Mouse (Mus musculus) forebrain, embryonic 10.5 days (tissue): ENCODE measurements around the gene Ptpra. TPM values are rescaled to one million over a fixed set of nuclear protein-coding genes. Genes with fewer than 3 reads are reported as not detected.
"Not testable (repeated sequence)": the region's sequence is repeated elsewhere in the genome, so short reads cannot be mapped to it uniquely, and the experiment has no call there.

ENCODE experiments used
- DNase-seq: peaks from one replicate; pipeline ENCODE4 v3.0.0-alpha.2; 2017; ENCODE audit warnings: low spot score; ENCODE audit errors: extremely low spot score
- H3K27ac ChIP-seq: fragments of 300-500 bp; sonication (generic); 2 replicates; pipeline ENCODE4 v1.5.1; 2016; ENCODE audit warnings: mild to moderate bottlenecking
- H3K27me3 ChIP-seq: fragments of 300-500 bp; sonication (generic); 2 replicates; pipeline ENCODE4 v1.6.1; 2016; ENCODE audit warnings: mild to moderate bottlenecking; ENCODE audit not compliant: poor library complexity, severe bottlenecking
- H3K36me3 ChIP-seq: fragments of 300-500 bp; sonication (generic); replicated peaks from 2 replicates; pipeline ENCODE4 v1.6.1; 2016; ENCODE audit warnings: mild to moderate bottlenecking, moderate library complexity
- H3K4me1 ChIP-seq: fragments of 300-500 bp; sonication (generic); 2 replicates; pipeline ENCODE4 v1.6.1; 2016
- H3K4me3 ChIP-seq: fragments of 300-500 bp; sonication (generic); 2 replicates; pipeline ENCODE4 v1.5.1; 2016; ENCODE audit warnings: mild to moderate bottlenecking, moderate library complexity
- H3K9me3 ChIP-seq: fragments of 300-500 bp; sonication (generic); 2 replicates; pipeline ENCODE4 v1.6.1; 2016; ENCODE audit warnings: mild to moderate bottlenecking, moderate library complexity
- WGBS: fragments of 180-500 bp; shearing (Covaris S2); methylation state at CpG from one replicate; pipeline ENCODE4 v1.1.7; 2016; 5-methylcytosine and 5-hydroxymethylcytosine counted together
- polyA plus RNA-seq: library from polyadenylated mRNA; unstranded; fragments of >200 nt; fragmentation: Nextera tagmentation; extraction: Ambion mirVana; gene quantifications from 2 replicates; pipeline ENCODE4 v1.2.1, GENCODE M21; 2016

Ptpra gene
- polyA plus RNA-seq, 1 experiment from 2014 or later = 90.6 TPM

- Histone ChIP-seq H3K9me3 (peaks cover 22% of the 10 kb centered on the region; the same call in 1 of the 2 replicates), H3K27ac (no peak overlapping the region), H3K36me3 (peaks cover 30% of the 10 kb centered on the region), H3K4me1 (peaks cover 6% of the 10 kb centered on the region; the same call in 1 of the 2 replicates), H3K4me3 (no peak overlapping the region), H3K27me3 (no peaks in the 10 kb centered on the region)
- 94% methylated on average over 11 of the region's 11 CpGs for WGBS
- DNase-seq = no peak
These were observed 25.7 kb downstream of the Ptpra start for GRCm38 (mm10) chr2:130475764-130476163.

- no peak for DNase-seq
- H3K27ac ChIP-seq = no peak overlapping the region
- H3K4me3 ChIP-seq = no peak overlapping the region
- 87% methylated on average over 6 of the region's 6 CpGs for WGBS
- peaks cover 30% of the 10 kb centered on the region for H3K36me3 ChIP-seq
- peaks cover 22% of the 10 kb centered on the region; the same call in 1 of the 2 replicates for H3K9me3 ChIP-seq
- no peaks in the 10 kb centered on the region for H3K27me3 ChIP-seq
- peaks cover 6% of the 10 kb centered on the region; the same call in 1 of the 2 replicates for H3K4me1 ChIP-seq
These were observed 26.7 kb downstream of the Ptpra start for GRCm38 (mm10) chr2:130476666-130477297.

DNA sequence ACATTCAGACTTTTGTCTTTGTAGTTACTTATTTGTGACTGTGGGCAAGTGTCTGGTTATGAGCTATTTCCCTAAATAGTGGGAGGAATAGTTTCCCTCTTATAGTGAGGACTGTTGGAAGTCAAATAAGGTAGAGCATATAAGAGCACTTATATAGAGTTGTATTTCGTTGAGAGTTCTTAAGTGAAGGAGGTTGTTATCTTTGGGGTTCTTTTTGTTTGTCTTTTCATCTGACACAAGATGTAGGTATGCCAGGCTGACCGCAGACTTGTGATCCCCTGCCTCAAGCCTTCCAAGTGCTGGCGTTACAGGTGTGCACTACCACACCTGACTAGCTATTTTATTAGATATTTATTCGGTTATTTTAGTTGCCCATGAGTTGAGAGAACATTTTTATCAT lies 32.1 kb downstream of the Ptpra start:
- peaks cover 22% of the 10 kb centered on the region; the same call in 1 of the 2 replicates for H3K9me3 ChIP-seq
- 93% methylated on average over 4 of the region's 4 CpGs for WGBS
- DNase-seq = no peak
- H3K27me3 ChIP-seq = no peaks in the 10 kb centered on the region
- no peak overlapping the region for H3K27ac ChIP-seq
- H3K36me3 ChIP-seq = peaks cover 28% of the 10 kb centered on the region
- no peaks in the 10 kb centered on the region for H3K4me1 ChIP-seq
- H3K4me3 ChIP-seq = no peak overlapping the region

- Histone ChIP-seq H3K27me3 (no peaks in the 10 kb centered on the region), H3K4me1 (peaks cover 4% of the 10 kb centered on the region), H3K9me3 (peaks cover 20% of the 10 kb centered on the region; the same call in 1 of the 2 replicates), H3K36me3 (peaks cover 24% of the 10 kb centered on the region), H3K4me3 (no peak overlapping the region), H3K27ac (no peak overlapping the region)
- no peak for DNase-seq
- 91% methylated on average over 3 of the region's 3 CpGs for WGBS
These were observed 32.6 kb downstream of the Ptpra start for GRCm38 (mm10) chr2:130482700-130483099.

- peaks cover 8% of the 10 kb centered on the region; the same call in 1 of the 2 replicates for H3K9me3 ChIP-seq
- peaks cover 12% of the 10 kb centered on the region; the same call in 1 of the 2 replicates for H3K36me3 ChIP-seq
- 86% methylated on average over 1 of the region's 1 CpGs for WGBS
- H3K4me1 ChIP-seq = peaks cover 11% of the 10 kb centered on the region
- no peak overlapping the region for H3K27ac ChIP-seq
- DNase-seq = no peak
- no peak overlapping the region for H3K4me3 ChIP-seq
- no peaks in the 10 kb centered on the region for H3K27me3 ChIP-seq
These were observed 34.1 kb downstream of the Ptpra start for GRCm38 (mm10) chr2:130484206-130484605.

DNA sequence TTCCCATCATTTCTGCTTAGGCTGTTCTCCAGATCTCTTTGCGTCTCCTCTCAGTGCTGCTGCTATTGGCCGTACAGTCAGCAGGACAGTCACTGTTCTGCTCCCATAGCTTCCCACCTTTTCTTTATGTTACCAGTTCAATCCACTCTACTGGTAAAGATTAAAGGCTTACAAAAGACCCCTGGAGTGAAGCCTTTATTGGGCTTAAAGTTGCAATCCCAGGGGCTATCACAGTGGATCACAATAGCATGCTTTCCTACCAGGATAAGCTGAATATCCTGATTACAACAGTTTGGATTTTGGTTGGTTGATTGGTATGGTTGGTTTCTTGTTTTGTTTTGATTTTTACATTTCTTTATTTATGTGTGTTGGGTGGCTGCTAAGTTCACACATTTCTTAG lies 37.9 kb downstream of the Ptpra start:
- no peak overlapping the region for H3K4me3 ChIP-seq
- WGBS = 36% methylated on average over 2 of the region's 2 CpGs
- DNase-seq = no peak
- H3K27me3 ChIP-seq = no peaks in the 10 kb centered on the region
- peaks cover 9% of the 10 kb centered on the region for H3K9me3 ChIP-seq
- H3K27ac ChIP-seq = peak overlapping the region; percentile 53
- H3K36me3 ChIP-seq = peaks cover 17% of the 10 kb centered on the region
- H3K4me1 ChIP-seq = peaks cover 34% of the 10 kb centered on the region

DNA sequence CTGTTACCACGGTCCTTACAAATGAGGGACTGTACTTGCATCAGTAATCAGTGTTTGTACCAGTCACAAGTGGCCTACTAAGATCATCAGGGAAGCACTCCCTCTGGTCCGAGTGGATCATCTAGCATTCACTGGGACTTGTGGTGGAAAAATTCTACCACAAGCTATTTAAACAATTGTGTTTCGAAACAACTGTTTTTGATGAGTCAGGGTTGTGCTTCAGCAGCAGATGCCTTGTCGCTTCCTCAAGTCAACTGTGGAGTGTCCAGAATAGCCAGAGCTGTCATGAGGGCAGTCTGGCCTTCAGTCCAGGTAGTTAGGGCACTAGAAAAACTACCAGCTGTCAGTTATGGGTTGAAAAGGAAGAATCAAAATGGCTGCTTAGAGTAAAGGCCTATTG lies 38.5 kb downstream of the Ptpra start:
- H3K4me3 ChIP-seq = no peak overlapping the region
- DNase-seq = no peak
- peaks cover 12% of the 10 kb centered on the region for H3K9me3 ChIP-seq
- peaks cover 20% of the 10 kb centered on the region for H3K36me3 ChIP-seq
- H3K27ac ChIP-seq = 0 out of 2 replicates have a peak overlapping the region, but pooled peaks have one; percentile 53
- WGBS = 88% methylated on average over 4 of the region's 4 CpGs
- peaks cover 34% of the 10 kb centered on the region for H3K4me1 ChIP-seq
- no peaks in the 10 kb centered on the region for H3K27me3 ChIP-seq

DNA sequence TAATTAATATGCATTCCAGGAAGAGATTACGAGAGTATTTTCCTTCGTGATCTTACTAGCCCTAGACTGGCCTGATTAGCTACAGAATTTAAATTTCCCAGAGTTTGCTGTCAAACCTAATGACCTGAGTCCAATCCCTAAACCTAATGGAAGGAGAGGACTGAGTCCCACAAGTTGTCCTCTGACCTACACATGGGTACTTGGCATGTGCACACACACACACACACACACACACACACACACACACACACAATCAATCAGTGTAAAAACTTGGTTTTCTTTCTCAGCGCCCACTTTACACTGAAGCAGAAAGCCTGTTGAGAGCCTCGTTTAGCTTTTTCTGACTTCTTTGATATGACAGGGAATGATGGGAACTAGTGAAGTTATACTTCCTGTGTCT lies 41.1 kb downstream of the Ptpra start:
- H3K36me3 ChIP-seq = peaks cover 19% of the 10 kb centered on the region
- peaks cover 44% of the 10 kb centered on the region for H3K4me1 ChIP-seq
- H3K27me3 ChIP-seq = no peaks in the 10 kb centered on the region
- peak overlapping the region; percentile 81 for H3K27ac ChIP-seq
- WGBS = 35% methylated on average over 4 of the region's 4 CpGs
- H3K9me3 ChIP-seq = peaks cover 12% of the 10 kb centered on the region
- no peak overlapping the region; the same call in 1 of the 2 replicates for H3K4me3 ChIP-seq
- peak; percentile 35 for DNase-seq

DNA sequence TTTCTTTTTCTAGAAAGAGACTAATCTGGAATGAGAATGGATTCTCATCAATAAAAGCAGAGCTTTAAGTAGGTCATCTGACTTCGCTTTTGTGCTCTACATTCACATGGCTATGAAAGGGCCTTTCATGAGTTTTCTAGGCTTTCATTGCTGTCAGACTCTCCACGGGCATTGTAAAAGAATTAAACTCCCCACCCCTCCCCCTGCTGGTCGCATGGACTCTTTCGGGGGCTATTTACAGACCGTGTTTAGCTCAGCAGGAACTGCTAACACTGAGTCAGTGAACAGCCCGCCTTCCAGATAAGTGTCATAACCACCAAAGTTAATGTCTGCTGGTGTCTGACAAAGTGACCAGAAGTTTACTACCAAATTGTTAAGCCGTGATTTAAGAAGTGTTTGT lies 41.5 kb downstream of the Ptpra start:
- H3K9me3 ChIP-seq = peaks cover 12% of the 10 kb centered on the region
- H3K27ac ChIP-seq = peak overlapping the region; percentile 81
- 15% methylated on average over 7 of the region's 7 CpGs for WGBS
- peak; percentile 79 for DNase-seq
- H3K36me3 ChIP-seq = peaks cover 19% of the 10 kb centered on the region
- no peak overlapping the region; the same call in 1 of the 2 replicates for H3K4me3 ChIP-seq
- H3K4me1 ChIP-seq = peaks cover 48% of the 10 kb centered on the region
- H3K27me3 ChIP-seq = no peaks in the 10 kb centered on the region

- Histone ChIP-seq H3K36me3 (peaks cover 11% of the 10 kb centered on the region), H3K4me1 (peaks cover 42% of the 10 kb centered on the region)
- WGBS = 92% methylated on average over 4 of the region's 4 CpGs
- not testable (repeated sequence) for H3K9me3 ChIP-seq, DNase-seq, H3K27ac ChIP-seq, H3K4me3 ChIP-seq, H3K27me3 ChIP-seq
These were observed 45.0 kb downstream of the Ptpra start for GRCm38 (mm10) chr2:130495114-130495513.

GRCm38 (mm10) chr2:130496037-130496436 lies 46.0 kb downstream of the Ptpra start:
- Histone ChIP-seq H3K27ac (peak overlapping the region; percentile 76), H3K4me1 (peaks cover 36% of the 10 kb centered on the region), H3K4me3 (no peak overlapping the region), H3K36me3 (peaks cover 10% of the 10 kb centered on the region), H3K27me3 (no peaks in the 10 kb centered on the region), H3K9me3 (peaks cover 5% of the 10 kb centered on the region)
- 50% methylated on average over 6 of the region's 6 CpGs for WGBS
- no peak for DNase-seq

DNA sequence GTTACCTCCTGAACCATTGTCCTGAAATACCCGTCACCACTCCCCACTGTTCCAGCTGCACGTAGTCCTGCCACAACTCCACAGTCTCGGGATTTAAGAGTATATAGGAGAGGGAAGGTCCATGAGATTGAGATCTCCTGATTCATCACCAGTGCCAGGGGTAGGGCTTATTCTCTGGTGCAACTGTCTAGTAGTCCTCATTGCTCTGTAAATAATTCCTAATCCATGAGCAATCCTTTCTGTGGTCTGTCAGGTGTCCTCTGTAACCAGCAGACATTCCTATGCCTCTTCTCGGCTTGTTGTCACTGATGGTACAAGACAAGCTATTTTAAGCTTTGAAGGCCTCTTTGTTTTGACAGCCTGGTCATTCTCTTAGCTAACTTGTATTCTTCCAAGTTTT lies 46.9 kb downstream of the Ptpra start:
- H3K9me3 ChIP-seq = peaks cover 5% of the 10 kb centered on the region
- H3K27me3 ChIP-seq = no peaks in the 10 kb centered on the region
- peaks cover 27% of the 10 kb centered on the region for H3K4me1 ChIP-seq
- 56% methylated on average over 4 of the region's 4 CpGs for WGBS
- no peak overlapping the region for H3K4me3 ChIP-seq
- peaks cover 10% of the 10 kb centered on the region for H3K36me3 ChIP-seq
- no peak for DNase-seq
- no peak overlapping the region for H3K27ac ChIP-seq

- Histone ChIP-seq H3K27me3 (no peaks in the 10 kb centered on the region), H3K27ac (no peak overlapping the region), H3K4me3 (no peak overlapping the region), H3K4me1 (peaks cover 19% of the 10 kb centered on the region), H3K9me3 (no peaks in the 10 kb centered on the region), H3K36me3 (peaks cover 6% of the 10 kb centered on the region)
- DNase-seq = no peak
- 97% methylated on average over 3 of the region's 3 CpGs for WGBS
These were observed 49.5 kb downstream of the Ptpra start for GRCm38 (mm10) chr2:130499546-130499945.
